Mouse (Mus musculus) frontal cortex, postnatal 25 days (tissue): Measurements from ENCODE around the gene Ubr1.
"Not testable (repeated sequence)": the region's sequence is repeated elsewhere in the genome, so short reads cannot be mapped to it uniquely, and the experiment has no call there.

ENCODE experiments used
- DNase-seq, 2 experiments: peaks; one replicate each; pipeline ENCODE4 v3.0.0; 2022; ENCODE audit warnings: low spot score in 2 of 2

Ubr1 gene

DNA sequence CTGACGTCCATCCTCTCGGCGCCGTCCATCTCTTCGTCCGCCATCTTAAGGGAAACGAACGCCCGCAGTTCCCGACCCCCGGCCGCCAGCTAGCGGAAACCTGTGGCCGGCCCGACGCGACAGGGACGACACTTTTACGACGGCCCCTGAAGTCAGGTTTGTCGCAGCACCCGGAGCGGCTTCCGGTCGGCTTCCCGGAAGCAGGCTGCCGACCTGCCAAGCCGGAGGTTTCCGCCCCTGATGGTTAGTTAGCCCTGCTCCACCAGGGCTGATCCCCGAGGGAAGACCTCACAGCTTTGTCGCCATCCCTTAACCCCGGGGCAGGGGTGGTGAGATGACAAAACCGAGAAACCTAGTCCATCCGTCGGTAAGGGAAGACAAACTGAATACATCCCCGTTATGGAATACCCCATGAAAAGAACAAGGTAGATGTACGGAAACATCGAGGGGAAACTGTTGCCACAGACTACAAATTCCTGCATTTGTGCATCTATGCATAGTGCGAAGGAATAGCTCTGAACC is at the start of gene Ubr1:
Gene Ubr1 (minus strand): TSS at position 157 of the 522 bp plus-strand sequence.
- DNase-seq: peak; percentile 62 to 75

DNA sequence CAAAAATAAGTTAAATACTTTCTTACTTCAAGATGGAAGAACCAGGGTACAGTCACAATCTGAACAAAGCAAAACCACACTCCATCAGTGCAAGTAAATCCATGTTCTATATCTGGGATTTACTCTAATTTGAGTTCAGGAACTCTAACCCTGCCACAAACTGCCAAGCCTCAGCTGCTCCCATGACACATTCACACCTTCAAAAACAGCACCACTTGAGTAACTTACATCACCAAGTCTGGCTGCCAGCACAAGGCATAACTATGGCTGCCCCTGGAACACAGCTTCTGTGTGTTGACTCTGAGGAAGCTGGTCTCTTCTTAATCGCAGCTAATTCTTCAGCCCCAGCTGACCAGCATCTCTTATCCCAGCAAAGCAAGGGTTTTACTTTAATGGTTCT is 46.6 kb upstream of the Ubr1 start:
- no peak for DNase-seq

DNA sequence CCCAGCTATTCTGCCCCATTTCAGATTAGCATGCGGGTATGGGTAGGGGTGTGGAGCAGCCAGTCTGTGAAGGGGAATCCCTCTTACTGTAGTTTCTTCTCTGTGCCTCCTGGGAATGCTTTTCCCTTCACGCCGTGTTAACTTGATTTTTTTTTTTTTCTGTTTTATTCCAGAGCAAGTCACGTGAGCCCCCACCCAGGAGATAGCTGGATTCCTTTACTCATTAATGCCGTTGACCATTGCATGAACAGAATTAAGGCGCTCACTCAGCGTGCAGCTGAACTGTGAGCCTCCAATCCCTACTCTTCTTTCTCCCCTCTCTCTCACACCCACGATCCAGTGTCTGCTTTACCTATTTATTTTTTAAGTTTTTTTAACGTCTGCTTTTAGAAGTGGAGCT is 45.7 kb upstream of the Ubr1 start:
- no peak for DNase-seq

DNA sequence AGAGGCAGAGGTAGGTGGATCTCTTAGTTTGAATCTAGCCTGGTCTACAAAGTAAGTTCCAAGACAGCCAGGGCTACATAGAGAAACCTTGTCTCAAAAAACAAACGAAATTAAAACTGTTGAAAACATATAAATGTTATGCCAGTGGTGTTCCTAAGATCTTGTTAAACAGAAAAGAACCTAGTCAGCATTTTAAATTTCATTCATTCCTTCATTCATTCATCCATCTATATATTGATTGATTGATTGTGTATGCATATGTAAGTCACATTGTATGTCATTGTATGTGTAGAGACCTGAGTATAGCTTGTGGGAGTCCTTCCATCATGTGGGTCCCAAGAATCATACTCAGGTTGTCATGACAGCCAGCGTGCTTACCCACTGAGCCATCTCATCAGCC is 45.0 kb upstream of the Ubr1 start:
- DNase-seq: no peak

DNA sequence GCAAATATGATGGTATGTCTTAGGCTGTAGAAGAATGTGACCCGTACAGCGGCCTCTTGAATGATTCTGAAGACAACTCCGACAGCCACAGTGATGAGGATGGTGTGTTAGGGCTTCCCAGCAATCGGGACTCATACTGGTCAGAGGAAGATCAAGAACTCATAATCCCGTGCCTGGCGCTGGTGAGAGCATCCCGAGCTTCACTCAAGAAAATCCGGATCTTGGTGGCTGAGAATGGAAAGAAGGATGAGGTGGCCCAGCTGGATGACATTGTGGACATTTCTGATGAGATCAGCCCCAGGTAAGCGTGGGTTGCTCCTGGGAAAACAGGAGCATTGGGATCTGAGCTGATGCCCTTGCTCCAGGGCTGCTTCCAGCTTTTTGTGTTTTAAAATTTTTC is 42.2 kb upstream of the Ubr1 start:
- no peak for DNase-seq

DNA sequence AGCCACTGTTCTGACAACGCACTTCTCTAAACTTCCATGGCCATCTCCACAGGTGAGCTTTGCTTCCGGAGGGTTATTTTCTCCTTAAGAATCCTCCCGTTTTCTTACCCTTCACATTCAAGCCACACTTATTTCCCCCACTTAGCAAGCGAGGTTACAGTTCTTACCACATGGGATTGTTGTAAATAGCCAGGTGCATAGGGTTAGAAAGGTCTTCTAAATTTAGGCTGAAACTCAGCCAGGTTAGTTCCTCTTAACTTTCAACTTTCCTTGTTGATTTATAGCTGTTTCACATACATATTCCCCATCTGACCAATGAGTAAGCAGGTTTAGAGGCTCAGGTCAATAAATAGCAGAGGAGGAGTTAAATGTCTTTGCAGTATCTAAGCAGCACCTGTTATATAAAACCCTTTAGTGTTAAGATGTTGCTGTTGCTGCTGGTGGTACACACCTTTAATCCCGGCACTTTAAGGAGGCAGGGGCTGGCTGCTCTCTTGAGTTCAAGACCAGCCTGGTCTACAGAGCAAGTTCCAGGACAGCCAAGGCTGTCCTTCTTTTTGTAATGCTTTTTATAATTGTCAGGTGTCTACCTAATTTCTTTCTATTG is 38.7 kb upstream of the Ubr1 start:
- DNase-seq: no peak

GRCm38 (mm10) chr2:121008664-121009007 is 38.1 kb upstream of the Ubr1 start:
- DNase-seq: no peak

DNA sequence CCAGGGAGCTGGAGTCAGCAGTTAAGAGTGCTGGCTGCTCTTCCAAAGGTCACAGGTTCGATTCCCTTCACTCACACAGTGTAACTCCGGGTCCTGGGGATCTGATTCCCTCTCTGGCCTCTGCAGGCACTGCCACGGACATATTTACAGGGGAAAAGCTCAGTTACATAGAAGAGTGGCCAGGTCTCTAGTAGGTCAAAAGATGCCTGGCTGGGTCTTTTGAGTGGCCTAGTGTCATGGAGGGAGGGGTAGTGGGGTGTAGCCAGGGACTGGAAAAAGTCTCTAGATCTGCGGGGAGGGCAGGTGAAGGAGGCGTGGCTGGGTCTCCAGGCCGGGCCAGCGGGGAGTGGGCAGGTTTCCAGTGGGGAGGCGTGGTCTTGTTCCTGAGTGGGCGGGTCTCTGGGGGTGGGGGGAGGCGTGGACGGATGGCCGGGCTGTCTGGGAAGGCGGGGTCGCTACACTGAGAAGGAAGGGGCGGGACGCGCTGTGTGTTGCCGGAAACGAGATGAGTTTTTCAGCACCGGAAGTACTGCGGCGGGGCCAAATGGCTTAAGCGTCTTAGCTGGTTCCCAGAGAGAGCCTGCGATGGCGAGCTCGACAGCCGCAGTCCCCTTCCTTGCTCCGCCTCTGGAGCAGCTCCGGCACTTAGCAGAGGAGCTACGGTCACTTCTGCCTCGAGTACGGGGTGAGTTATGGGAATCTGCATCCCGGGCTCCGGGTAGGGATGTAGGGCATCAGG is 37.6 kb upstream of the Ubr1 start, which contains the start of gene Ccndbp1:
Gene Ccndbp1 (plus strand): TSS at position 479 of the 739 bp plus-strand sequence.
- peak; percentile 65 to 67 for DNase-seq

- DNase-seq: no peak
Observed at GRCm38 (mm10) chr2:121006986-121007385, 36.5 kb upstream of the Ubr1 start.

GRCm38 (mm10) chr2:121004018-121004811 is 33.7 kb upstream of the Ubr1 start:
- DNase-seq: no peak

DNA sequence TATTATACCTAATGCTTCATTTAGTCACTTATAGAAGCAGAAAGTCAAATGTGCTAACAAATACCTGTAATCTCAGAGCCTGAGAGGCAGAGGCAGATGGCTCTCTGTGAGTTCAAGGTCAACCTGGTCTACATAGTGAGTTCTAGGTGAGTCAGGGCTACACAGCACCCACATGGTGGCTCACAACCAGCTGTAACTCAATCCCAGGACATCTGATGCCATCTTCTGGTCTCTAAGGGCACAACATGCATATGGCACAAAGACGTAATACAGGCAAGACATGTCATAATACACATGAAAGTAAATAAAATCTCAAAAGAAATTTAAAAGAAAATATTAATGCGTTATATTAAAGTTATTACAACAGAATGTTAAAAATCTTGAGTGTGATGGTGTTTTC is 33.1 kb upstream of the Ubr1 start:
- no peak for DNase-seq

DNA sequence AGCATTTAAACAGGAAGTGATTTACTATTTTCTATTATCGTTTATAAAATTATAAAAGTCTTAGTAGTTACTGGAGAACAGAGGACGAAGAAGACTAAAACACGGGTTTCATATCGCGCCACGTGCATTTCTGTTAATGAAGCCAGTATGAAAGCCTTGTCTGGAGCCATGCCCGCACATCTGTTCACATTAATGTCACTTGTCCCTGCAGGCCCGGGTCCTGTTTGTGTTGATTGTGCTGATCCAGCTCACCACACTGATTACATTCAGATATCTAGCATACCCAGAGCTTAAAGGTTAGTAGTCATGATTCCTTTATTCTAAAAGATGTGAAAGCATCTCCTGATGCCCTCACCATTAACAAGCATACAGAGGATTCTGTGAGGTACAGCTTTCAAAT is 28.3 kb upstream of the Ubr1 start:
- DNase-seq: no peak

DNA sequence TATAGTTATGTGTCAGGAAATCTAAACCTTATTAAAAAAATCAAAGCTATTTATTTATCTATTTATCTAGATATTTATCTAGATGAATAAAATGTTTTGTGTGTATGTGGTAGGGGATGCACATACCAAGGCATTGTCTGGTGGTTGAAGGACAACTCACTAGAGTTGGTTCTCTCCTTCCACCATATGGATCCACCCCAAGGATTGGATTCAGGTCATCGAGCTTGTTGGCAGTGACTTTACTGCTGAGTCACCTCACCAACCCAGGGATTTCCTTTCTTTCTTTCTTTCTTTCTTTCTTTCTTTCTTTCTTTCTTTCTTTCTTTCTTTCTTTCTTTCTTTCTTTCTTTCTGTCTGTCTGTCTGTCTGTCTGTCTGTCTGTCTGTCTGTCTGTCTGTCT is 26.1 kb upstream of the Ubr1 start:
- DNase-seq: not testable (repeated sequence)

DNA sequence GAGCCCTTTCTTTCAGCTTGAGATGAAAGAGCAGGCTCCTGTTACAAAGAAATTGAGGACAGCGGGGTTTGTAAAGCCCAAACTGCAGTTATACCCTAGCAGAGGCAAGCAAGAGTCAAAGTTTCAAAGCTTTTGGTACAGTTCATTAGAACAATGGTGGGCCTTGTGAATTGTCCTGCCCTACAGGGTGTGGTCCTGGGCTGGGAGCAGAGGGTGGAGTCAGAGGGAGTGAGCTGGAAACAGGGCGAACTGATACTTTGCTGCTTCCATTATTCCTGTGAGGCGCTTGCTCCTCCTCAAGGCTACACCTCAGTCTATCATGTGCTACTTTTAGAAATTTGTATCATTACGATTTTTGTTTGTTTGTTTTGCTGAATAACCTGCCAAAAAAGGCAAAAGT is 20.7 kb upstream of the Ubr1 start:
- no peak for DNase-seq

DNA sequence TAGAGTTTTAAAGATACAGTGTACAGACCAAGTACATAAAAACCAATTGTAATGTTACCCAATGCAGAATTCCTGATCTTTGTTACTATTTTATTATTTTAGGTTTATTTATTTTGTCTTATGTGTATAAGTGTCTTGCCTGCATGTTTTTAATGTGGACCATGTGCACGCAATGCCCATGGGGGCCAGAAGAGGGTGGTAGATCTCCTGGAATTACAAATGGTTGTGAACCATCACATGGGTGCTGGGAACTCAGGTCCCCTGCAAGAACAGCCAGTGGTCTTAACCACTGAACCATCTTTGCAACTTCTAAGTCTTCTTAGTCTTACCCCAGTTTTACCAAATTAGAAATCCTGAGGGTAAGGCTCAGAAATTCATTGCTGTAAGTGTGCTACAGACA is 14.7 kb upstream of the Ubr1 start:
- no peak for DNase-seq

- DNase-seq: no peak
Observed at GRCm38 (mm10) chr2:120983611-120984010, 13.1 kb upstream of the Ubr1 start.

- no peak for DNase-seq
Observed at GRCm38 (mm10) chr2:120980861-120981260, 10.3 kb upstream of the Ubr1 start.

GRCm38 (mm10) chr2:120979819-120980218 is 9.3 kb upstream of the Ubr1 start:
- no peak for DNase-seq

DNA sequence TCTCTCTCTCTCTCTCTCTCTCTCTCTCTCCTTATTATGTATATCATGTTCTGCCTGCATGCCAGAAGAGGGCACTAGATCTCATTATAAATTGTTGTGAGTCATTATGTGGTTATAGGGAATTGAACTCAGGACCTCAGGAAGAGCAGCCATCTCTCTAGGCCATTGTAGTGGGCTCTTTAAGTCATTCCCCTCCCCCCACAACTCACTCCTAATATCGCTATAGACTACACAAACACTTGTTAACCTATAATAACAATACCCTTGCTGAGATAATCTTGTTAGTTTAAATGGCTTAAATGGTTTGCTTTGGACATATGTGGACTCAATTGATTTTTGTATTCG is 8.2 kb upstream of the Ubr1 start:
- DNase-seq: no peak

GRCm38 (mm10) chr2:120977926-120978692 is 7.6 kb upstream of the Ubr1 start:
- DNase-seq: no peak

DNA sequence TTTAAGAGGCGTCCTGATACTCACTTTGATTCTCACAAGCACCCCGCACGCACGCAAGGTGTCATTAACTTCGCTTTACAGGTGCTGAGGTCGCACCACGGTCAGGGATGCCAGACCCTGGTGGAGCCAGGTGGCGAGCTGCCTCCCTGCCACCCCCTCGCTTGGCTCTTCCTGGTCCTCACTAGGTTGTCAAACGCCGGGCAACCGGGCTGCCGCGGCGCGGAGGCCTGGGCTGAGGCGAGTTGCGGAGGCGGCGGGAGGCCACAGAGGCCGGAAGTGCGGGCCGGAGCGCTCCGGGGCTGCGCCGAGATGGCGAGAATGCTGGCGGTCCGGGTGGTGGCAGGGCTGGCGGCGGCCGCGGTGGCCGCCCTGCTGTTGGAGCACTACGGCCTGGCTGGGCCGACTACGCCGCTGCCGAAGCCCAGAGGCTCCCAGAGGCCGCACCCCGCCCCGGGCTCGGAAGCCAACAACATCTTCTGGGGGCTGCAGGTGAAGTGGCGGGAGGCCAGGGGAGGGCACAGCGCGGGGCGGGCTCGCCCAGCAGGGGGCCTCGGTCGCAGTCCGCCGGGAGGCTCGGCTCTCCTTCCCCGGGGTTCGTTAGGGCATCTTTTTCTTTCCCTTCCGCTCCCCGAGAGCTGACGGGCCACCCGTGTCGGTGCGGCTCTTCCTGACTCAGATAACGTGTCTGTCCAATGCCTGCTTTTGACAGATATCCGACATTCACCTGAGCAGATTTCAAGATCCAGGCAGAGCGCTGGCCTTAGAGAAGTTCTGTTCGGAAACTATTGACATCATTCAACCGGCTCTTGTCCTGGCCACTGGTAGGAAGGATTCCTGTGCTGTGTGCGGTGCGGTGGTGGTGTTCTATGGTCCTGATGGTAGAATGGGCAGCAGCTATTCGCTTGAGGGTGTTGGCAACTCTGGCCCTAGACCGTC is 6.7 kb upstream of the Ubr1 start, which contains the start of gene Tmem62:
Gene Tmem62 (plus strand): TSS at position 28 of the 936 bp plus-strand sequence.
- DNase-seq: peak; percentile 41 to 47
